ENCODE assay signal across 8 mouse cellular contexts in the genomic region with DNA sequence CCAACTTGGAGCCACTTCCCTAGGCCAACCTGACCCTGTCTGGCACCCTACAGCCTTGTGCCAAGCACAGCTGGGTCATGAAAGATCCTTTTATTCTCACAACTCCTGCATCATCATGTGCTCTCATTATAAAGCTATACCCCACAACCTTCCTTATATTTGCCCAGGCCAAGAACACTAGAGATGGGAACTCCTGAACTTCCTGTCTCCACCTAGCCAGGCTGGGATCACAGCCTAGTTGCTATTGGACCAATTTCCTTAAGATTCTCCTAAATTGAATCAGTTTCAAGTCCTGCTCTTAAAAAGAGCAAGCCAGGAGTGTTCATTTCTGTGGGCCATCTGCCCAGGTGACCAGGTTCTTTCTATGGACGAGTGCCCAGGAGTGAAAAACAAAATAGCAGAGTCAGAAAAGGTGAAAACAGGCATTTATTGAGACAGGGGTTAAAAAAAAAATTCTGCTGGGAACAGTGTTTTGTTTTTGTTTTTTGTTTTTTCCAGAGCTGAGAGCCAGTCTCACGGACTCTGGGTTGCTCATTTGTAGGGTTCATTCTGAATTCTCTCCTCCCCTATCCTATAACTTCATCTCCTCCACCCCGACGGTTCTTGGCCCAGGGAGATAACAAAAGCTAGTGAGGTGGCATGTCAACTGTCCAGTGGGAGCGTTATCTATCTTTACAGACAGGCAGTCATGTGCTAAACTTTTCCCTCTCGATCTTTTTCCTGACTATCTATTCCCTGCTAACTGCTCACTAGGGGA. TPM values are rescaled to one million over a fixed set of nuclear protein-coding genes. Genes with fewer than 3 reads are reported as not detected.
A peak's percentile ranks its signal among the peaks of the same experiment; 100 is the strongest.
DNase-seq lines count a peak whose midpoint lies in the region; ATAC-seq and TF ChIP-seq lines count a peak whose summit lies in the region.

No protein-coding gene starts in this region.

- ATAC-seq in heart, embryonic 11.5 days (replicated peaks; ENCODE audit: insufficient number of reproducible peaks, low FRiP score, low TSS enrichment): peak; percentile 84
- ATAC-seq in limb, embryonic 14.5 days (ENCODE audit: low FRiP score, low read depth): no peak

- 8% methylated on average over 6 of the region's 6 CpGs for WGBS in heart, embryonic 11.5 days (ENCODE audit: insufficient replicate concordance)
- WGBS in limb, embryonic 14.5 days: 17% methylated on average over 6 of the region's 6 CpGs
- 7% methylated on average over 6 of the region's 6 CpGs for WGBS in olfactory bulb, adult 2 months

- TF ChIP-seq CTCF in E14TG2a.4 (conservative IDR thresholded peaks at IDR 0.05; ENCODE audit: low read length): no peak
- no peak for TF ChIP-seq CTCF in olfactory bulb, adult 2 months (IDR thresholded peaks at IDR 0.05; ENCODE audit: insufficient read depth, low read depth, low read length)

- H3K27ac ChIP-seq in heart, embryonic 11.5 days (ENCODE audit: low read depth, low read length): peak overlapping the region; percentile 97
- H3K27ac ChIP-seq in limb, embryonic 14.5 days (replicated peaks; ENCODE audit: low read depth, low read length): peak overlapping the region; percentile 72
- peak overlapping the region; percentile 87 for H3K27ac ChIP-seq in olfactory bulb, adult 2 months (ENCODE audit: insufficient read depth, low read depth, low read length)

- peak overlapping the region; percentile 77 for H3K4me2 ChIP-seq in heart, embryonic 11.5 days
- H3K4me2 ChIP-seq in limb, embryonic 14.5 days (replicated peaks; ENCODE audit: low read depth, low read length, severe bottlenecking): peak overlapping the region; percentile 76

- TF ChIP-seq POLR2A in limb, embryonic 14.5 days (IDR thresholded peaks at IDR 0.05; ENCODE audit: borderline replicate concordance, extremely low read depth, insufficient read depth, insufficient read length): no peak
- no peak for TF ChIP-seq POLR2A in olfactory bulb, adult 2 months (IDR thresholded peaks at IDR 0.05; ENCODE audit: insufficient read depth, low read depth, low read length)

- H3K36me3 ChIP-seq in heart, embryonic 11.5 days (ENCODE audit: control insufficient read depth, insufficient read depth, low read length): no peaks in the 10 kb centered on the region
- no peaks in the 10 kb centered on the region for H3K36me3 ChIP-seq in E14TG2a.4 (ENCODE audit: insufficient read depth, low read length)
- H3K36me3 ChIP-seq in erythroblast, embryonic 14.5 days (ENCODE audit: control insufficient read depth): peaks cover 27% of the 10 kb centered on the region
- no peaks in the 10 kb centered on the region for H3K36me3 ChIP-seq in limb, embryonic 14.5 days (ENCODE audit: control insufficient read depth, insufficient read depth, low read length)

- peaks cover 15% of the 10 kb centered on the region for H3K4me1 ChIP-seq in heart, embryonic 11.5 days (ENCODE audit: control insufficient read depth, insufficient read depth, low read length)
- H3K4me1 ChIP-seq in E14TG2a.4 (replicated peaks; ENCODE audit: low read depth, low read length): peaks cover 42% of the 10 kb centered on the region
- H3K4me1 ChIP-seq in erythroblast, embryonic 14.5 days (ENCODE audit: control insufficient read depth): peaks cover 84% of the 10 kb centered on the region
- peaks cover 7% of the 10 kb centered on the region for H3K4me1 ChIP-seq in limb, embryonic 14.5 days (ENCODE audit: control insufficient read depth, insufficient read depth, low read length)
- H3K4me1 ChIP-seq in olfactory bulb, adult 2 months (ENCODE audit: control insufficient read depth, insufficient read depth, low read length): peaks cover 4% of the 10 kb centered on the region; the same call in 1 of the 2 replicates

- H3K4me3 ChIP-seq in heart, embryonic 11.5 days (ENCODE audit: low read depth, low read length): peak overlapping the region; percentile 93
- peak overlapping the region; percentile 96 for H3K4me3 ChIP-seq in E14TG2a.4 (replicated peaks; ENCODE audit: low read length)
- H3K4me3 ChIP-seq in erythroblast, embryonic 14.5 days (replicated peaks): peak overlapping the region; percentile 98
- H3K4me3 ChIP-seq in limb, embryonic 14.5 days (replicated peaks; ENCODE audit: low read length): peak overlapping the region; percentile 92
- H3K4me3 ChIP-seq in olfactory bulb, adult 2 months (ENCODE audit: insufficient read depth, low read depth, low read length): peak overlapping the region; percentile 92

- peak overlapping the region; percentile 77 for H3K9ac ChIP-seq in heart, embryonic 11.5 days (ENCODE audit: low read depth, low read length)
- H3K9ac ChIP-seq in limb, embryonic 14.5 days (ENCODE audit: low read depth, low read length, severe bottlenecking): peak overlapping the region; percentile 93

- DNase-seq in heart, postnatal 14 days: no peak
- no peak for DNase-seq in limb, embryonic 14.5 days (ENCODE audit: low spot score)
- no peak for DNase-seq in T-cell, adult 2 months (ENCODE audit: low spot score)
- DNase-seq in frontal cortex, postnatal 14 days (ENCODE audit: low spot score in 2 of 2): no peak

- intact Hi-C loops in heart, postnatal 14 days (cut with DNase I): loop anchor here (5.0 kb wide), 1 partner anchor 51 kb away; no protein-coding TSS in a partner anchor

- no peaks in the 10 kb centered on the region for H3K9me3 ChIP-seq in heart, embryonic 11.5 days (replicated peaks; ENCODE audit: control insufficient read depth, low read length)
- peaks cover 5% of the 10 kb centered on the region for H3K9me3 ChIP-seq in E14TG2a.4 (ENCODE audit: low read length)
- H3K9me3 ChIP-seq in erythroblast, embryonic 14.5 days (ENCODE audit: control insufficient read depth, low read length): no peaks in the 10 kb centered on the region
- H3K9me3 ChIP-seq in limb, embryonic 14.5 days (ENCODE audit: control insufficient read depth, low read length): no peaks in the 10 kb centered on the region

- H3K27me3 ChIP-seq in heart, embryonic 11.5 days (ENCODE audit: control insufficient read depth, insufficient read depth, low read length): no peaks in the 10 kb centered on the region
- no peaks in the 10 kb centered on the region for H3K27me3 ChIP-seq in E14TG2a.4 (ENCODE audit: insufficient read depth, low read length)
- no peaks in the 10 kb centered on the region for H3K27me3 ChIP-seq in erythroblast, embryonic 14.5 days (ENCODE audit: control insufficient read depth)
- no peaks in the 10 kb centered on the region for H3K27me3 ChIP-seq in limb, embryonic 14.5 days (ENCODE audit: control insufficient read depth, insufficient read depth, low read length)

RNA-seq across cellular contexts. Expression of gene Rabgef1, which starts 0.8 kb away (rescaled TPM):
- polyA plus RNA-seq in heart, embryonic 11.5 days (2014; fragmentation: Nextera tagmentation; extraction: Ambion mirVana): 20.8 and 22.0 TPM in 2 replicates
- total RNA-seq in heart, postnatal 14 days (2021): 10 to 100 TPM; 17.8 to 20.8 TPM
- polyA plus RNA-seq in erythroblast, embryonic 14.5 days (2012): 4.2 and 4.7 TPM in 2 replicates
- polyA plus RNA-seq in limb, embryonic 14.5 days (2012; rRNA removed): 20.2 and 21.7 TPM in 2 replicates
- 19.4 and 24.2 TPM in 2 replicates for polyA plus RNA-seq in limb, embryonic 14.5 days (2014; fragmentation: Nextera tagmentation; extraction: Ambion mirVana)
- not detected in 2 replicates for polyA plus RNA-seq in olfactory bulb, adult 2 months (2012; ENCODE audit: insufficient read depth, insufficient read length, low replicate concordance, missing spikeins)

RNA-seq across cellular contexts. Expression of gene Kctd7, which starts 26.2 kb away (rescaled TPM):
- 3.0 and 5.5 TPM in 2 replicates for polyA plus RNA-seq in heart, embryonic 11.5 days (2014; fragmentation: Nextera tagmentation; extraction: Ambion mirVana)
- 1 to 10 TPM; 1.6 to 3.4 TPM for total RNA-seq in heart, postnatal 14 days (2021)
- 1.4 and 2.1 TPM in 2 replicates for polyA plus RNA-seq in erythroblast, embryonic 14.5 days (2012)
- polyA plus RNA-seq in limb, embryonic 14.5 days (2012; rRNA removed): 5.5 and 7.7 TPM in 2 replicates
- polyA plus RNA-seq in limb, embryonic 14.5 days (2014; fragmentation: Nextera tagmentation; extraction: Ambion mirVana): 6.1 and 6.2 TPM in 2 replicates
- polyA plus RNA-seq in olfactory bulb, adult 2 months (2012; ENCODE audit: insufficient read depth, insufficient read length, low replicate concordance, missing spikeins): not detected in 2 replicates

RNA-seq across cellular contexts. Expression of gene Tmem248, which starts 46.0 kb away (rescaled TPM):
- 32.1 and 33.8 TPM in 2 replicates for polyA plus RNA-seq in heart, embryonic 11.5 days (2014; fragmentation: Nextera tagmentation; extraction: Ambion mirVana)
- total RNA-seq in heart, postnatal 14 days (2021): 10 to 100 TPM; 31.7 to 33.0 TPM
- 6.8 and 7.8 TPM in 2 replicates for polyA plus RNA-seq in erythroblast, embryonic 14.5 days (2012)
- polyA plus RNA-seq in limb, embryonic 14.5 days (2012; rRNA removed): 36.1 and 41.1 TPM in 2 replicates
- 42.2 and 49.6 TPM in 2 replicates for polyA plus RNA-seq in limb, embryonic 14.5 days (2014; fragmentation: Nextera tagmentation; extraction: Ambion mirVana)
- polyA plus RNA-seq in olfactory bulb, adult 2 months (2012; ENCODE audit: insufficient read depth, insufficient read length, low replicate concordance, missing spikeins): not detected in 2 replicates
